Mouse (Mus musculus) midbrain, embryonic 12.5 days (tissue): ENCODE data around the gene Creb3l1. TPM values are rescaled to one million over a fixed set of nuclear protein-coding genes. Genes with fewer than 3 reads are reported as not detected.

ENCODE experiments used
- microRNA-seq: library from miRNA; unstranded; fragments of <30 nt; microRNA quantifications from one replicate; pipeline ENCODE4, GENCODE M21; 2017
- polyA plus RNA-seq: library from polyadenylated mRNA; unstranded; fragments of >200 nt; fragmentation: Nextera tagmentation; extraction: Ambion mirVana; gene quantifications from 2 replicates; pipeline ENCODE4 v1.2.1, GENCODE M21; 2016

Creb3l1 gene
- polyA plus RNA-seq, 1 experiment from 2014 or later = 2.5 TPM

Small RNA genes lying within 50 kb of the gene (microRNA-seq; reads per million reads assigned to microRNA genes)
- not detected for gene Mir6999

Other genes starting within 250 kb of the Creb3l1 start
- 0.31 and 0.56 TPM in 2 replicates for gene Chrm4, start 97.3 kb downstream of the Creb3l1 start, polyA plus RNA-seq
- 672 and 763 TPM in 2 replicates for gene Mdk, start 92.2 kb downstream of the Creb3l1 start, polyA plus RNA-seq
- gene Gm9821, start 78.8 kb downstream of the Creb3l1 start, polyA plus RNA-seq = 0.37 TPM in 2 replicates
- gene Dgkz, start 48.6 kb downstream of the Creb3l1 start, polyA plus RNA-seq = 24.5 and 26.1 TPM in 2 replicates
- gene Phf21a, start 68.6 kb upstream of the Creb3l1 start, polyA plus RNA-seq = 45.6 and 46.8 TPM in 2 replicates